Mouse (Mus musculus): ENCODE data around the gene F8.
"Not testable (repeated sequence)": the region's sequence is repeated elsewhere in the genome, so short reads cannot be mapped to it uniquely, and the experiment has no call there.

F8 gene

DNA sequence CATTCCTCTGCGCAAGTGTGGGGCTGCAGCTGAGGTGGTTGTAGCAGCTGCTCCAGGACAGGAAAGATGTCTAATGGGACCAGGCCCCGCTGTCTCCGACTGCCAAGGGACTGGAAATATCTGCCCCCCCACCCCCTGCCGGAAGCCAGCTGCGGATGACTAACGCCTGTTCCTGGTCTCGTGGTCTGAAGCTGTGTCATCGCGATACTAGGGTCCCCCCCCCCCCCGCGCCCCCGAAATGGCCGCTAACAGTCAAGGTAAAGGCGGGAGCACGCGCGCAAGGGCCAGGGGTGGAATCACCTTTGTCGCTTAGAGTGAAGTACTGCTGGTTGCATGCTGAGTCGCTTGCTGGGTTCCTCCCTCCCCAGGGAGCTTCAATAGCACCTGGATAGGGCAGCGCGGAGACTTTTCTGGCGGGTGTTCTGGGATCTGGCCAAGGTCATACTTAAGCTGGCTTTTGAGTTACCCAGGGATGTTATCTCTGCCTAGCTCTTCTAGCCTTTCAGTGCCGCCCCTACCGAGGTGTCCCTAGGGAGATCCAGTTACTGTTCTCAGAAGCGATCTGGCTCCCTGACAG lies at the start of gene F8, which contains the start of gene Fundc2:
F8 (minus strand) TSS at position 421 of the 577 bp plus-strand sequence.
Fundc2 (plus strand) TSS at position 205 of the 577 bp plus-strand sequence.
- DNase-seq (ENCODE audit: low spot score): peak; percentile 78

DNA sequence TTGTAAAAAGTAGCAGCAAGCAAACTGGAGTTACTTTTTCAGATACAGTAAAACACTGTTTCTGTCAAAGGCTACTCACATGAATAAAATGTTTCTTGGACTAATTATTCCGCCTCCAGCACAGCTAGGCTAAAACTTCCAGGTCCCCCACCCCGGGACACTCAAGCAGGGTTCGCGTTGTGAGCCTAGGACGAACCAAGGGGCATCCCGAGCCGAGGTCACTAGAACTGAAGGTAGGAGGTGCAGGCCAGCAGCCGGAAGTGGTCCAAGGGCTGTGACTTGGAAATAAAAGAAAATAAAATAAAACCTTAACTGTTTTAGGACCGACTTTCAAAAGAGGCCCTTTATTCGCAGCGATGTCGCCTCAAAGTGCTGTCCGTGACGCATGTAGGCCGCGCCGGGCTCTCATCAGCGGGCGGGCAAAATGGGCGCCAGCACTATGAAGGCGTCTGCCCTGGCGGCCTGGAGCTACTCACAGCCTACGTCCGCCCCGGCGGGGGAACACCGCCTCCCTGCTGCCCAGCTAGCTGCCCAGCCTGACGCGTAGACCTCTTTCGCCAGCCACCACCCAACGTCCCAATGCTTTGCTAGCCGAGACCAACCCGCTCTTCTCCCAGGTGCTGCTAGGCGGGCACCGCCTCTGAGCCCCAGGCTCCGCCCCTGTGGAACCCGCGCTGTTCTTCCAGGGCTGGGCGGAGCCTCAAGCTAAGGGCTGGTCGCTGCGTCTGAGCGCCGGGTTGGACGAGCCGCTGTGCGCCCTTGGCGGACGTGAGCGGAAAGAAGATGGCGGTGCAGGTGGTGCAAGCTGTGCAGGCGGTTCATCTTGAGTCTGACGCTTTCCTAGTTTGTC lies 33.7 kb upstream of the F8 start, which contains the start of the genes Cmc4, Mtcp1 and Brcc3:
Cmc4 (minus strand) TSS at position 649 of the 850 bp plus-strand sequence.
Mtcp1 (minus strand) TSS at position 653 of the 850 bp plus-strand sequence.
Brcc3 (plus strand) TSS at position 693 of the 850 bp plus-strand sequence.
- DNase-seq (ENCODE audit: low spot score): peak; percentile 87

DNA sequence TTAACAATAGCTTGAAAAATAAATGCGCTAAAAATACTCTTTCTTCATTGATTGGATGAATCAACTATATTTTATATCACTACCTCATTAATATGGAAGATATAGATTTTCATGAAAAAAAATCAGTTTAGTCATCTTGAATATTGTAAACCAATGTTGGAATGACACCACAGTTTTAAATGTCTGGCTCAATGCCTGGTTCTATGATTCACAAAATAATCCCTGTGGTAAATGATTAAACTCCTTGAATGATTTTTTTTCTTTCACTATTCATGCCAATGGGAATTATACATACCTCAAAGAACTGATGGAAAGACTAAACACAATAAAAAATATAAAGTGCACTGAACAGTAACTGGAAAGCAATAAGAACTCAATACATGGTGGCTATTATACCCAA lies 27.3 kb upstream of the F8 start:
- no peak for DNase-seq (ENCODE audit: low spot score)

DNA sequence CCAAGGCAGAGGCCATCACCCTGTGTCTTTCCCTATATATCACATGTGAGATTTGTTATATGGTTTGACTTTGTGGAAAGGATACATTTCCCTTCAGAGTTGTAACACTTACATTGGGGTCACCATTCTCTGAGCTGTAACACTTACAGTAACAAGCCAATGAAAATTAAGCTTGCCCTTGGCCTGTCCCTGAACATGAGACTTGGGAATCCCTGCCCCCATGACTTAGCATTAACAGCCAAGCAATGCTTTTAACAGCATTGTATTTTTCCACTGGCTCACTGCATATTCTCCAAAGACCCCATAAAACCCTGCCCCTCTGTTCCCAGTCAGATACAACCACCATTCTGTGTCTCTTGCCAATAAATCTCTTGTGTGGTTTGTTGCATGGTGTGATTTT lies 20.9 kb upstream of the F8 start:
- DNase-seq (ENCODE audit: low spot score): no peak

DNA sequence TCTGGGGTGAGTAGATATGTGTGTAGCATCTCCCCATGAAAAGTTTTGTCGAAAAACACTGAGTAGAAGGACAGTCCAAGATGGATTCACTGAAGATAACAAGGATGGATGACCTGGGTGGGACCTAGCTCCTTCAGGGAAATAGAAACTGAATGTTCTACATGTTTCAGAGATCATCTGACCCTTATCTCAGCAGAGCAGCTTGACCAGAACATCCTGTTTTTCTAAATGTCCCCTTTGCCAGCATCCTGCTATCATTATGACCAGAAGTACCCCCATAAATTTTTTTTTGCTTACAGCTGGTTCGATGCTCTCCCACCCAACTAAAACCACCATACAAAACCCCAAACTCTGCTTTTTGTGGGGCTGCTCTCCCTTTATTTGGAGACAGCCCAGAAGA lies 20.3 kb upstream of the F8 start:
- DNase-seq (ENCODE audit: low spot score): no peak

DNA sequence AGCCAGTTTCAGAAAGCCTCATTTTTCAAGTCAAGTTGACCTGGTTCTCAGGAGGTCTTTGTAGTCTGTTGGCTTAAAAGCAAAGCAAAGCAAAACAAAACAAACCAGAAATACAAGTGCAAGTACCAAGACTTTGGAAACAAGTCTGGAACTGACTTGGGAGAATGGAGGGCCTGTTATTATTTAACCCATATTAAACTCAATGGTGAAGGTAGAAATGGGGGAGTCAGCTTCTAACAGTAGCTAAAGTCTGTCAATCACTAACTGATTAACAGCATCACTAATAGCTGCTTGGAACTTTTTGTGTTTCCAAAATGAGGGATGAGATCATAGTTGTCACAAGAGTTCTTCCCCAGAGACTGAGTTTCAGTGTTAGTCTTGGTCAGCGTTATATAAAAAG lies 17.1 kb upstream of the F8 start:
- DNase-seq (ENCODE audit: low spot score): no peak

DNA sequence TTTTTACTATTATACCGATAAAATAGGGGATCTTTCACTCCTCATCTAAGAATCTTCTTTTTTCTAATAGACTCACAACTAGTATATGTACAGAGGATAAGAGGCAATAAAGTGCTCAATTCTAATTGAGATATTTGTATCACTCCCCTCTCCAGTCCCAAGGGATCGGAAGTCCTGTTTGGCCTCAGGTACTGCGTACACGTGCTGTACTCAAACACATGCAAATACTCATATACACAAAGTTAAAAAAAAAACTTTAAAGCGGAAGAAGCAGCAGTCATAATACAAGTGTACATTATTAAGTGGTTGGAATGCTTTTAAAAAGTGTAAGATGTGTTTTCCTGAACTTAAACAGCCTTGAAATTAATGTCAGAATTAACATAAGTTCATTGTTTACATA lies 716 bp downstream of the F8 start:
- DNase-seq (ENCODE audit: low spot score): no peak

DNA sequence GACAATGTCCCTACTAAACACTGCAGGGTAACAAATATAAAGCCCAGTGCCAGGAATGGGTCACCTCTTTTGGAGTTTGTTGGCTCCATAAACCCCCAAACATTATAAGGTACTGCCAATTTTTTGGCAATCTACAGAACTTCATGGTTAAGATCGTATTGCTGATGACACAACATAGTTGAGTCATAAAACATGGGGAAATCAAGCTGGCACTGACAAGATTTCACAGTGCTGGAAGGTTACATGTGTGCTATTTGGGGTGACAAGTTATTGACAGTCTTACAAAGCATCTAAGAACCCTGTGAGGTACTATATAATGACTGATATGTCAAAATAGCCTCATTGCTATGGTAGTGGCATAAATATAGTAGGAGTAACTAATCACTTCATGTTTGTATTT lies 1.2 kb downstream of the F8 start:
- DNase-seq (ENCODE audit: low spot score): no peak

DNA sequence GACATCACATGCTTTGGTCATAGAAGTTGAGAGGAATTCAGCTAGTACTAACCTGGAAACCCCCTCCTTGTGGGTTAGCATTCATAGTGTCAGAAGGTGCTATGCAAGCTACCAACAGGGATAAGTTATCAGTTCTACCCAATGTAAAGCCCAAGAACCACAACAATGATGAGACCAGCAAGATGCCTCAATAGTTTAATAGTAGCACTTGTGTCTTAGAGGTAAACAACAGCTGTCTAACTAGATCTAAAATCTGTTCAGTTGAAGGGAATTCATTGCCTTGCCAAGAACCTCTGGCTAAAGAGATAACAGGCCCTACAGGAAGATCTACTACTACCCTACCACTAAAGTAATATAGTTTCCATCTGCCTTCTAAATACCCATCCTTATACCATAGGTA lies 5.6 kb downstream of the F8 start:
- DNase-seq (ENCODE audit: low spot score): no peak

DNA sequence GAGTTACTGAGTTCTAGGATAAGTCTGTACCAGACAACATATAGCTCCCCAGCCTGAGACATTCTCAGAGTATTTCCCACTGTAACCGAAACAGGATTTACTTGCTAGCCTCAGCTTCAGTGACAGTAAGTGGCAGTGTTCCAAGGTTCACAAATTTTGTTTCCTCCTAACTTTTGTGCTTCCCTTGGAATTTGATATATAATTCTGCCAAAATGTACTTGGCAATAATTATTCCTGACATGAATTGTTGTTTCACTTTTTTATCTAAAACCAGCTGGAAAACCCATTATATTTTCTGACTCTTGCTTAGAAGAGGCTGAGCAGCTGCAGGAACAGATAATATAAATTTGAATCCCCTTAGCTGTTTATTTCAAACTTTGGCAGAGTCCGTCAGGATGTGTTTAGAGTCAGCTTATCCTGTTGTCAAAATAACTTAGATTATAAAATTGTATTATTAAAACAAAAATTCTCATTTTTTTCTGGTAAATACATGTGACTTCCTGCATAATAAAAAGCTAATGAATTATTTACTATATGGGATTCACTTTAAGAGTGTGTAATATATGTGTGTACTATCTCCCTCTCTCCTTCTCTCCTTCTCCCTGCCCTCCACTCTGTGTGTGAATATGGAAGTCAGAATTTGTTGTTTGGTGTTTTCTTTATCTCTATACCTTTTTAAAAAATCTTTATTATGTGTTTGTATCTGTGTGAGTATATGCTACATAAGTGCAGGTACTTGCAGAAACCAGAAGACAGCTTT lies 9.6 kb downstream of the F8 start:
- DNase-seq (ENCODE audit: low spot score): no peak

DNA sequence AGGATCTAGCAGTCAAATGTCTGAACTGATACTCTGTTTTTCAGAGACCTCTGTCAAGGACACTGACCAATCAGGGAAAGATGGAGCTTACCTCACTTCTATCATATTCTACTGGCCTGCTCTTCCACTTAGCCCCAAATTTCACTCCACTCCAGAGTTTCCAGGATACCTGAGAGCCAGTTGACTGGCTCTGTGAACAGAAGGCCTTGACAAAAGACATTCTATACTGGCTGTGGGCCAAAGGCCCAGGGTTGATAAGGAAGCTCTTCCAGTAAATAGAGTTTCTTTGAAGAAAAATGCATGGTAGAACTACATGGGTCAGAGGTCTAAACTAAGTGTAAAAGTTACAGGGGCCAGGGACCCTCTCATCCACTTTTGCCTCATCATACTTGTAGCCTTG lies 12.2 kb downstream of the F8 start:
- DNase-seq (ENCODE audit: low spot score): no peak

DNA sequence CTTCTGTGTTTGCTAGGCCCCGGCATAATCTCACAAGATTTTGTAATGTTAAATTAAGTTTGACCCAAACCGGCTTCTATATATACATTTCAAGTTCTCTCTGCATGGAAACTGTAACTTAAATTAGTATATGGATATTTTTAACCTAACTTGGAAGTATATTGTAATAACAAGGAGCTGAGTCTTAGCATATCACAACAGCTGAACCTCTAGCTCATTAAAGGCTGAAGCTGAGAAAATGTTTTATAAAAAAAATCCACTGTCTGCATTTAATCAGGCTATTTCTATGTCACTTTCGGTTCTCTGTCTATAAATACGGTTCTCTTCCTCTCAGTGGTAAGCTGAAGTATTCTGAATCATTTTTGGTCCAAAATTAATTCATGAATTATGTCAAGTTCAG lies 58.9 kb downstream of the F8 start:
- DNase-seq (ENCODE audit: low spot score): no peak

DNA sequence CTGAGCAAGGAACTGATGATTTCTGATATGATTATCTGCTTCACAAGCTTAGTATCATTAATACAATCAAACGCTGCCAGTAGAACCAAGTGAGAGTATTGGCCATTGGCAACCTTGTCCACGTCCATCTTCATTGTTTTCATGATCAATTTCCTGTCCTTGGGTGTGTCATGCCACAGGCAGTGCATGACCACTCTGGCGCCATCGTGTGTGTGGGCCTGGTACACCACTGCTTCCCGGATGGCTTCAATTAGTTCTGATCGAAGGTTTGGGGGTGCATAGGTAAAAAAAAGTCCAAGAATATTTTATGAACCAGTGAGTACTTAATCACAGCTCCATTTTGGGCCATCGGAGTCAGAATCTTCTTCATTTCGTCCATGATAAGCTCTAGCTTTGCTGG lies 110.7 kb downstream of the F8 start:
- no peak for DNase-seq (ENCODE audit: low spot score)

DNA sequence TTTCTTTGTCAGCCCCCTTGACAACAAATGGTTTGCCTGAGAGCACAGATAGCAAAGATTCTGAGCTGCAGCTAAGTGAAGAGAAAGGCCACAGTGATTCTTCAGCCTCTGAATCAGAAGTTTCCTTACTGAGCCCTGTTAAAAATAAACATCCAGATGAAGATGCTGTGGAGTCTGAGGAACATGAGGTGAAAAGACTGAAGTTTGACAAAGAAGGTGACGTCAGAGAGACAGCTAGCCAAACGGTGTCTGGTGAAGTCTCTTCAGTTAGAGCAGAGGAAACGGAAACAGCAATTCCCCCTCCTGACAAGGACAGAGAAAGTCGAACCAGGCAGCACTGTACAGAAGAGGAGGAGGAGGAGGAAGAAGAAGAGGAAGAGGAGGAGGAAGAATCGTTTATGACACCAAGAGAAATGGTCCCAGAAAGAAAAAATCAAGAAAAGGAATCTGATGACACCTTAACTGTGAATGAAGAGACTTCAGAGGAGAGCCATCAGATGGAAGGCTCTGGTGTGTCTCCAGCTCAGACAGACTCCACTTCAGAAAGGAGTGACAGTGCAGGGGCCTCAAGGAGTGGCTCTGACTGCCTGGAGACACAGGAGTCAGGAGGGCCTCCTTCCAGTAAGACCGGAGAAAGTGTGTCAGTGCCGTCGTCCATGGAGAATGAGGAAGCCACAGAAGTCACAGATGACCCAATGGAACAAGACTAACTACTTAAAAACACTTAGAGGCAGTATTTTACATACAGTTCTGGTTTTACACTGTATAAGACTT lies 148.6 kb downstream of the F8 start:
- DNase-seq (ENCODE audit: low spot score): not testable (repeated sequence)

DNA sequence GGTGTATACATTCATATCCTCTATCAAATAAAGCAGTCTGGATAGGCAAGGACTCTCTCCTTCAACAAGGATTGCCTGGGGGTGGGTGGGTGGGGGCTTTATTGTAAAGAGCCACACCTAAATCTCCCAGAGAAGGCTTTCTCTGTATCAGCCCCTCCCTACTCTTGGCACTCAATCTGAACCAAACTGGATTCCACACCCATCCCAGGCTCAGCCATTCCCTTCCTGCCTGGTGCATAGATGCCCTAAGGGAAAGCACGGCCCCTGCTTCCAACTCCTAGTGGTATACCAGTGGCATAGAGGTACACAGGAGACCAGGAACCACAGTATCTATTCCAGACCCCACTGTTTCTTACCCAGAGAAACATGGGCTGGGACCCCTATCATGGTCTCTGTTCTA lies 151.0 kb downstream of the F8 start:
- DNase-seq (ENCODE audit: low spot score): no peak

DNA sequence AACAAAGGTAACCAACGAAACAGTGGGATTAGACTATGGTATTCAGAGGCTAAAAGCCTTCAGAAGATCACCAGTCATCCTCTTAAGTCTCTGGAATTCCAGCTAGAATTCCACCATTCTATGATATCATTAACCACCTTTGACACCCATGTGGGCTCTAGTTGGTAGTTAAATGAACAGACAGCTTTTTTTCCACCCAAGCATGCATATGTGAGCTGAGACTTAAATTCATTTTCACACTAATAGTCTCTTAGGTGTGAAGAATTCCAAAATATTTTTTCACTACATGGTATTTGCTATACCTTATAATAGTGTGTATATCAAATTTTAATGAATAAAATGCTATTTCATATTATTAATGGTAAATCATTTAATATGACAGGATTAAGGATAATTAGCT lies 218.7 kb downstream of the F8 start, which contains the start of gene Smim9:
Smim9 (minus strand) TSS at position 101 of the 400 bp plus-strand sequence.
- DNase-seq (ENCODE audit: low spot score): no peak

DNA sequence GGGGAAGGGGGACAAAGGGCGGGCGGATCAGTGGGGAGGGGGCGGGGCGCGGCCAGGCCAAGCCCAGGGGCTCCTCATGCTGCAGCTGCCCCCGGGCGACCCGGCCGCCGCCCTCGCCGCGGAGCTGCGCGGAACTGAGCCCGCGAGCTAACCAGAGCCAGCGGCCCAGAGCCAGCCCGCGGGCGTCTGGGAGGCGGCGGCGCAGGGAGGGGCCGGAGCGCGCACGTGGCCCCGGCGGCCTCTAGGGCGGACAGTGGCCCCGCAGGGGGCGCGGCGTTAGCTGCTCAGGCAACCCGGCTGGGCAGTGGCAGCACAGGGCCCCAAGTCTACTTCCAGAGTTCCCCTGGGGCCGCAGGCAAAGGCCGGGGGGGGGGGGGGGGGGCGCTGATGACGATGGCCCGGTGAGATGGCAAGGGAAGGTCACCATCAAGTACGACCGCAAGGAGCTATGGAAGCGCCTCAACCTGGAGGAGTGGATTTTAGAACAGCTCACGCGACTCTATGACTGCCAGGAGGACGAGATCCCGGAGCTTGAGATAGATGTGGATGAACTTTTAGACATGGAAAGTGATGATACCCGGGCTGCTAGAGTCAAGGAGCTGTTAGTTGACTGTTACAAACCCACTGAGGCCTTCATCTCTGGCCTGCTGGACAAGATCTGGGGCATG lies 226.7 kb downstream of the F8 start:
- DNase-seq (ENCODE audit: low spot score): peak; percentile 31

DNA sequence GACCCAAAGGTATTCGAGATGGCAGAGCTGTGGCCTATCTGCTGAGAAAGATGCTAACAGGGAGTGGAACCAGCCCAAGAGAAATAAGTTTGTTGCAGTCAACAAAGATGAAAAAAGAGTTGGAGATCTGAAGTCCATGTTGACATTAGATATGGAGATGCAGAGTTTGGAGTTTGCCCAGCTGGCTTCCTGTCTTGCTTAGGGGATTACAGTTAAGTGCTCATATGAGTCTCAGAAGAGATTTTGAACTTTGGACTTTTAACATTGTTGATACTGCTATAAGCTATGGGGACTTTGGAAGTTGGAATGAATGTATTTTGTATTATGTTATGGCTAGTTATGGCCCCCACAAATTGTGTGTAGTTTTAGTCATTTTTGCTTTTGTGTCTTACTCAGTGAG lies 230.2 kb downstream of the F8 start:
- DNase-seq (ENCODE audit: low spot score): no peak

DNA sequence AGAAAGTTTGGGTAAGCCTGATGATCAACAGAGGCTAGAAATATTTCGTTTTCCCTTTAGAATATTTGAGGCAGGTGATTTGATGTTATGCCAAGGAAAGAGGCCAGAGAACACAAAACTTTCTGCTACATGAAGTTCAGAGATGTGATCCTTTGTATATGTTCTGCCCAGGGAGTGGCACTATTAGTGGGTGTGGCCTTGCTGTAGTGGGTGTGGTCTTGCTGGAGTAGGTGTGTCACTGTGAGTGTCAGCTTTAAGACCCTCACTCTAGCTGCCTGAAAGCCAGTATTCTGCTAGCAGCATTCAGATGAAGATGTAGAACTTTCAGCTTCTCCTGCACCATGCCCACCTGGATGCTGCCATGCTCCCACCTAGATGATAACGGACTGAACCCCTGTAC lies 232.1 kb downstream of the F8 start:
- DNase-seq (ENCODE audit: low spot score): no peak

DNA sequence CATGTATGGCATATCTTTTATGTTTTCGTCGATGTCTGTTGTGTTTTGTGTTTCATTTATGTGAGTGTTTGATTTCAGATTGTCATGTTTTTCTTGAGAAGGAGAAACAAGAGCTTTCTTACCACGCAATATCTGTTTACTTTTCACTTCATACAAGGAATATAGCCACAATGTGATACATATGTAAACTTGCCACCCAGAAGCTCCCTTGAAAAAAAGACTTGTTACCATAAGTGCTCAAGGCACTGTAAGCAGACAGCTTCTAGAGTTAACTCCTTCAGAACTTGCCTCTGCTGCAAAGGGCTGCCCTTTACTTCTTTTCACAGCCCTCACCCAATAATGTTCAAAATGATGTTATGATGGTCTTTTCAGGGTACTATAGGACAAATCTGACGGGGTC lies 234.0 kb downstream of the F8 start:
- no peak for DNase-seq (ENCODE audit: low spot score)

DNA sequence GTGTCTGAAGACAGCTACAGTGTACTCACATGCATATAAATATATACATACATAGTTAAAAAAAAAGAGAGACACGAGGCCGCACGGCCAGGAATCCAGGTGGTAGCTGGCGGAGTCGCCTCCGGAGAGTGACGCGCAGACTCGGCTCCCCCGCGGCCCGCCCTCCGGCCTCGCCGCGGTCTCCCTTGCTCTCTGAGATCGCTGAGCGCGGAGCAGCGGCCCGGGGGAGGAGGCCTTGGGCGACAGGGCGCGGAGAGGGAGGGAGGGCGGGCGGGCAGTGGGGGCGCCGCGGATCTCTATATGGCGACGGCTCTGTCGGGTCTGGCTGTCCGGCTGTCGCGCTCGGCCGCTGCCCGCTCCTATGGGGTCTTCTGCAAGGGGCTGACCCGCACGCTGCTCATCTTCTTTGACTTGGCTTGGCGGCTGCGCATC lies 239.3 kb downstream of the F8 start:
- peak; percentile 9 for DNase-seq (ENCODE audit: low spot score)
